Mouse (Mus musculus) heart, adult 2 months (tissue): Measurements from ENCODE around the gene Prkab2.

Experiments
- CTCF ChIP-seq: fragments of 200-600 bp; IDR thresholded peaks from 2 replicates; pipeline ENCODE4 v1.8.1; 2022; ENCODE audit warnings: antibody characterized with exemption, mild to moderate bottlenecking, moderate library complexity
- EP300 ChIP-seq: fragments of 200-500 bp; IDR thresholded peaks from 2 replicates; pipeline ENCODE4 v1.6.1; 2011; ENCODE audit warnings: low read depth, low read length, control low read depth; ENCODE audit not compliant: insufficient read depth
- POLR2A ChIP-seq: fragments of 200-500 bp; IDR thresholded peaks from 2 replicates; pipeline ENCODE4 v1.6.1; 2011; ENCODE audit warnings: mild to moderate bottlenecking, low read depth, low read length, control low read depth; ENCODE audit not compliant: insufficient read depth

DNA sequence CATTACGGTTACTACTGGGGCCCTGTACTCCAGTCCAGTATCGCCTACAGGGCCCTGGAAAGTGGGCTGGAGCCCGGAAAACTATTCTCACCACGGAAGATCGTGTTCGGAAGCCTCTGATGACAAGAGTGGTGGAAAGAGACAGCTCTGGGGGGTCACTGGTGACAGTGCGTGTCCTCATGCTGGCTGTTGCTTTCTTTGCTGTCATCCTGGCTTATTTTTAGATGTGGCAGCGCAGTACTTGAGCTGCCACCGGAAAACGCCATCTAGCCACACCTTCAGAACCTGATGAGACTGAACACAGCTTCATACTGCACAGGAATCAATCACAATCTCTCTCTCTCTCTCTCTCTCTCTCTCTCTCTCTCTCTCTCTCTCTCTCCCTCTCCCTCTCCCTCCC is 6.4 kb upstream of the Prkab2 start:
- TF ChIP-seq POLR2A (peak; percentile 52; the same call in 1 of the 2 replicates), CTCF (no peak), EP300 (0 out of 2 replicates have a peak, but pooled peaks have one; percentile 49)
